Mouse (Mus musculus) heart, postnatal 0 days (tissue): ENCODE measurements at regions not wholly inside any gene's neighbourhood (a gene's known extent, or its start where the extent isn't known, plus 50 kb on each side); places are given as distances from the start of the nearest gene placed in this dataset.
A peak's percentile ranks its signal among the peaks of the same experiment; 100 is the strongest.

Experiments
- ATAC-seq: fragments of 200-750 bp; cut with Nextera tagmentation; 2 replicates; pipeline ENCODE4 v1.8.0; 2017; ENCODE audit warnings: low read depth, moderate number of reproducible peaks, moderate library complexity; ENCODE audit not compliant: insufficient read depth
- DNase-seq: peaks from one replicate; pipeline ENCODE4 v3.0.0-alpha.2; 2016; ENCODE audit warnings: low spot score
- H3K27ac ChIP-seq: fragments of 300-500 bp; sonication (generic); 2 replicates; pipeline ENCODE4 v1.5.1; 2014; ENCODE audit warnings: low read depth, mild to moderate bottlenecking
- H3K27me3 ChIP-seq: fragments of 300-500 bp; sonication (generic); 2 replicates; pipeline ENCODE4 v1.6.1; 2014; ENCODE audit warnings: low read length, mixed read lengths; ENCODE audit not compliant: control insufficient read depth, insufficient read depth
- H3K36me3 ChIP-seq: fragments of 300-500 bp; sonication (generic); replicated peaks from 2 replicates; pipeline ENCODE4 v1.6.1; 2014; ENCODE audit warnings: low read length, mixed read lengths; ENCODE audit not compliant: control insufficient read depth, insufficient read depth
- H3K4me1 ChIP-seq: fragments of 300-500 bp; sonication (generic); 2 replicates; pipeline ENCODE4 v1.6.1; 2014; ENCODE audit warnings: antibody characterized with exemption; ENCODE audit not compliant: control insufficient read depth, insufficient read depth
- H3K4me2 ChIP-seq: fragments of 300-500 bp; sonication (generic); 2 replicates; pipeline ENCODE4 v1.6.1; 2014; ENCODE audit warnings: low read depth, mild to moderate bottlenecking, low read length, moderate library complexity
- H3K4me3 ChIP-seq: fragments of 300-500 bp; sonication (generic); 2 replicates; pipeline ENCODE4 v1.5.1; 2014; ENCODE audit warnings: low read depth, low read length
- H3K9ac ChIP-seq: fragments of 300-500 bp; sonication (generic); replicated peaks from 2 replicates; pipeline ENCODE4 v1.6.1; 2014; ENCODE audit warnings: low read depth, low read length, mixed read lengths
- H3K9me3 ChIP-seq: fragments of 300-500 bp; sonication (generic); replicated peaks from 2 replicates; pipeline ENCODE4 v1.6.1; 2016; ENCODE audit warnings: low read length; ENCODE audit not compliant: control insufficient read depth
- CTCF ChIP-seq: IDR thresholded peaks from 2 replicates; pipeline ENCODE4 v1.5.1; 2016; ENCODE audit warnings: antibody characterized with exemption, control low read depth, low read depth
- EP300 ChIP-seq: IDR thresholded peaks from 2 replicates; pipeline ENCODE4 v1.6.1; 2016; ENCODE audit warnings: antibody characterized with exemption, low read depth
- WGBS: fragments of 180-500 bp; shearing (Covaris S2); extraction: QIAGEN DNeasy Blood & Tissue Kit; methylation state at CpG from one replicate; pipeline ENCODE4 v1.1.7; 2014; 5-methylcytosine and 5-hydroxymethylcytosine counted together

- Histone ChIP-seq H3K27ac (no peak overlapping the region), H3K4me1 (no peaks in the 10 kb centered on the region), H3K27me3 (no peaks in the 10 kb centered on the region), H3K9me3 (0 out of 2 replicates have a peak, but pooled peaks cover 5% of the 10 kb centered on the region), H3K4me2 (no peak overlapping the region), H3K4me3 (no peak overlapping the region), H3K9ac (no peak overlapping the region), H3K36me3 (no peaks in the 10 kb centered on the region)
- no peak for ATAC-seq
- WGBS, result 48% methylated on average over 2 of the region's 2 CpGs
- no peak for DNase-seq
- 0 out of 2 replicates have a peak, but pooled peaks have one; percentile 18 for TF ChIP-seq CTCF
- TF ChIP-seq EP300, result no peak
These were observed 1088.5 kb downstream of the Jrkl start for GRCm38 (mm10) chr9:12157157-12157556.

DNA sequence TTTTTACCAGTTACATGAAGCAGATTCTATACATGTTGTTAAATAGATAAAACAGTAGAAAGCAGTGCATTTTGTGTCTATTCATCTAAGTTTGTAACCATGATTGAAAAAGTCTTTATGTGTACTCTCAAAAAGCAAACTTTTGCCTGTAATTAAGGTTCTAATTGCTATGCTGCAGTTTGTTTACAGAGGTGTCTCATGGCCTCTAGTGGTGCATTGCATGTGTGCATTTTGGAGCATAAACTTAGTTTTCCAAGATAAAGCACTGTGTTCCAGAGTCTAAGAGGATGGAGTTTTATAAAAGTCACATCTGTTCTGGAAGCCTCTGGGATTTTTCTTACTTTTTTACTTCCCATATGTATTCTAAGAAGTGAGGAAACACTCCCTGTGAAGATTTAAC, 1132.3 kb downstream of the Jrkl start:
- Histone ChIP-seq H3K4me3 (no peak overlapping the region), H3K27ac (no peak overlapping the region), H3K4me2 (no peak overlapping the region), H3K9ac (no peak overlapping the region), H3K27me3 (no peaks in the 10 kb centered on the region), H3K4me1 (no peaks in the 10 kb centered on the region), H3K9me3 (peaks cover 6% of the 10 kb centered on the region; the same call in 1 of the 2 replicates), H3K36me3 (no peaks in the 10 kb centered on the region)
- TF ChIP-seq EP300, result no peak
- TF ChIP-seq CTCF, result no peak
- DNase-seq (no peak), ATAC-seq (no peak)
